Mouse (Mus musculus) CH12.LX (cell line): ENCODE data around the gene Slc48a1. TPM values are rescaled to one million over a fixed set of nuclear protein-coding genes. Genes with fewer than 3 reads are reported as not detected.
A peak's percentile ranks its signal among the peaks of the same experiment; 100 is the strongest.

Experiments used
- DNase-seq: peaks from one replicate; pipeline ENCODE4 v3.0.0-alpha.2; 2013; ENCODE audit errors: extremely low read depth
- H3K27ac ChIP-seq: 2 replicates; pipeline ENCODE4 v1.5.1; 2012; ENCODE audit warnings: low read depth, mild to moderate bottlenecking, control low read depth, moderate library complexity; ENCODE audit not compliant: insufficient read depth
- H3K27me3 ChIP-seq: replicated peaks from 2 replicates; pipeline ENCODE3; 2012; ENCODE audit warnings: inconsistent platforms
- H3K36me3 ChIP-seq, 2 experiments: replicated peaks in 1 of 2; 2 replicates each; pipeline versions ENCODE3 to v1.6.1; 2012; ENCODE audit warnings: inconsistent platforms in 1 of 2, low read length in 1 of 2, mild to moderate bottlenecking in 1 of 2, mixed read lengths in 1 of 2, moderate library complexity in 1 of 2; ENCODE audit not compliant: control insufficient read depth in 1 of 2, insufficient read depth in 1 of 2
- H3K4me1 ChIP-seq, 2 experiments: 2 replicates each; pipeline ENCODE4 v1.6.1; 2012; ENCODE audit warnings: inconsistent platforms in 1 of 2, moderate library complexity in 1 of 2; ENCODE audit not compliant: insufficient read depth in 2 of 2, control insufficient read depth in 1 of 2
- H3K4me2 ChIP-seq: 2 replicates; pipeline ENCODE4 v1.6.1; 2012; ENCODE audit warnings: low read depth, mild to moderate bottlenecking, control low read depth; ENCODE audit not compliant: poor library complexity, insufficient read depth, severe bottlenecking
- H3K4me3 ChIP-seq, 3 experiments: fragments of 150-350 bp in 1 of 3; sonication (generic) in 1 of 3; replicated peaks in 1 of 3; 2 replicates each; pipeline versions ENCODE3 to v1.5.1; 2011 to 2012; ENCODE audit warnings: low read depth in 2 of 3, low read length in 2 of 3, mild to moderate bottlenecking in 2 of 3, moderate library complexity in 2 of 3, control low read depth in 1 of 3, improper control_type of control experiment in 1 of 3, inconsistent platforms in 1 of 3, mixed read lengths in 1 of 3; ENCODE audit not compliant: poor library complexity in 1 of 3
- H3K79me2 ChIP-seq: replicated peaks from 2 replicates; pipeline ENCODE4 v1.6.1; 2012; ENCODE audit warnings: mild to moderate bottlenecking, moderate library complexity; ENCODE audit not compliant: control insufficient read depth, poor library complexity, insufficient read depth, severe bottlenecking; ENCODE audit errors: extremely low read depth
- H3K9ac ChIP-seq: 2 replicates; pipeline ENCODE4 v1.6.1; 2012; ENCODE audit warnings: low read depth, mild to moderate bottlenecking, control low read depth, moderate library complexity; ENCODE audit not compliant: insufficient read depth
- H3K9me3 ChIP-seq: replicated peaks from 2 replicates; pipeline ENCODE3; 2012; ENCODE audit warnings: low read length, inconsistent platforms, mixed read lengths
- CHD2 ChIP-seq: IDR thresholded peaks from 2 replicates; pipeline ENCODE4 v1.6.1; 2011; ENCODE audit warnings: low read length, improper control_type of control experiment
- CTCF ChIP-seq, 2 experiments: IDR thresholded peaks in 1 of 2; conservative IDR thresholded peaks in 1 of 2; 2 replicates each; pipeline ENCODE4 v1.5.1; 2011 to 2012; ENCODE audit warnings: low read depth in 2 of 2, low read length in 2 of 2, improper control_type of control experiment in 1 of 2, inconsistent platforms in 1 of 2, mild to moderate bottlenecking in 1 of 2, moderate library complexity in 1 of 2
- ELF1 ChIP-seq: IDR thresholded peaks from 2 replicates; pipeline ENCODE4 v1.6.1; 2014; ENCODE audit warnings: low read depth, mild to moderate bottlenecking, inconsistent platforms, low read length, improper control_type of control experiment
- ETS1 ChIP-seq: conservative IDR thresholded peaks from 2 replicates; pipeline ENCODE4 v1.6.1; 2012; ENCODE audit warnings: low read depth, mild to moderate bottlenecking, inconsistent platforms, low read length, improper control_type of control experiment, moderate library complexity
- HCFC1 ChIP-seq: IDR thresholded peaks from 2 replicates; pipeline ENCODE4 v1.6.1; 2012; ENCODE audit warnings: low read depth, mild to moderate bottlenecking, inconsistent platforms, low read length, improper control_type of control experiment
- IRF4 ChIP-seq: IDR thresholded peaks from 2 replicates; pipeline ENCODE4 v1.6.1; 2014; ENCODE audit warnings: low read depth, mild to moderate bottlenecking, inconsistent platforms, low read length, improper control_type of control experiment
- MAFK ChIP-seq: IDR thresholded peaks from 2 replicates; pipeline ENCODE4 v1.6.1; 2011; ENCODE audit warnings: low read length, improper control_type of control experiment; ENCODE audit not compliant: insufficient replicate concordance
- MAZ ChIP-seq: IDR thresholded peaks from 2 replicates; pipeline ENCODE4 v1.6.1; 2012; ENCODE audit warnings: low read depth, mild to moderate bottlenecking, inconsistent platforms, low read length, improper control_type of control experiment, moderate library complexity
- NELFE ChIP-seq: IDR thresholded peaks from 2 replicates; pipeline ENCODE4 v1.6.1; 2011; ENCODE audit warnings: low read depth, low read length, improper control_type of control experiment
- NRF1 ChIP-seq: IDR thresholded peaks from 2 replicates; pipeline ENCODE4 v1.6.1; 2014; ENCODE audit warnings: low read depth, mild to moderate bottlenecking, inconsistent platforms, low read length, improper control_type of control experiment, moderate library complexity
- SMC3 ChIP-seq: IDR thresholded peaks from 2 replicates; pipeline ENCODE4 v1.6.1; 2011; ENCODE audit warnings: low read depth, low read length, improper control_type of control experiment
- USF1 ChIP-seq: IDR thresholded peaks from 2 replicates; pipeline ENCODE4 v1.6.1; 2014; ENCODE audit warnings: low read depth, mild to moderate bottlenecking, inconsistent platforms, low read length, improper control_type of control experiment
- ZMIZ1 ChIP-seq: IDR thresholded peaks from 2 replicates; pipeline ENCODE4 v1.6.1; 2012; ENCODE audit warnings: low read depth, mild to moderate bottlenecking, inconsistent platforms, low read length, improper control_type of control experiment
- dilution Hi-C: fragments of 300-500 bp; cut with MboI; formaldehyde crosslinking; loops from 2 replicates; pipeline ENCODE4 v1.14.3; 2020; ENCODE audit warnings: low sequenced_read_pairs; ENCODE audit not compliant: extremely low pct_unique_long_range_greater_than_20kb, extremely low pct_ligation_motif_present
- in situ Hi-C: fragments of 300-500 bp; cut with MboI; formaldehyde crosslinking; loops from 3 replicates; pipeline ENCODE4 v1.14.3; 2019; ENCODE audit warnings: low sequenced_read_pairs, low pct_ligation_motif_present, low pct_unique_long_range_greater_than_20kb, mixed read lengths
- polyA plus RNA-seq: library from polyadenylated mRNA; unstranded; fragments of >175 nt; gene quantifications from 2 replicates; pipeline ENCODE4 v1.2.1, GENCODE M21; 2012; ENCODE audit warnings: low read depth; ENCODE audit not compliant: insufficient read length
- total RNA-seq, 2 experiments: library from RNA; depleted of rRNA; stranded (reverse); fragments of 300-350 nt in 1 of 2; fragments of >200 nt in 1 of 2; gene quantifications; 2 replicates each; pipeline ENCODE4 v1.2.3; 2012 to 2014

The Slc48a1 gene
- total and polyA plus RNA-seq, 3 experiments: 23.2 to 56.0 (median 39.4) TPM

DNA sequence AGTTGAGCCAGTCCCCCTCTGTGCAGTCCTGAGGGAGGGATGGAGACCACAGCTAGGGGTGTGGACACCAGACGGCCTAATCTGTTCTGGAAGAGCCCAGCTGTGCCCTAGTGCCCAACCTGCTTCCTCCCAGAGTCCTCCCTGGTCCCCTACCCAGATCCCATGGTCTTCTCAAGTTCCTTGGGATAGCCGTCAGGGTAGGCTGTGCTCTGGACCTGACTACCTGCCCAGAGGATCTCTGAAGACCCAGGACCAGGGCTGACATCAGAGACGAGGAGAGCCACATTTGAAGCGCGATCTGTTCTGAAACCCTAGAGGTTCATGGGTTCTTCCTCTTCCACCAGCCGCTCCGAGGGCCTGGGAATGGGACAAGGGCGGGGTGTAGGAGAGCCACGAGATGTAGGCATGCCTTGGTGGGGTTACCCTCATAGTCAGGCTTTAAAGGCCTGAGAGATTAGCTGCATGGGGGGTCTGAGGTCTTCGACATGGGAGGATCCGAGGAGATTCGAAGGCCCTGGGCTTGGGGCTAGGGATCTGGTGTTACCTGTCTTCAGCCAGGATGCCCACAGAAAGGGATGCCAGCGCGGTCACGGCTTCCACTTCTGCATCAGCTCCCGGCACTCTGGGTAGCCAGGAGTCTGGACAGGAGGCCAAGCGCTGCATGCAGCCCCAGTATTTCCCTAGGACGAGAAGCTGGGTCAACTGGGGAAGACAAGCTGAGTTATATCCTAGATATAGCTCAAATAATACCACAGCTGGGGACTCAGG is 15.2 kb downstream of the Slc48a1 start:
- Histone ChIP-seq H3K9ac (no peak overlapping the region), H3K79me2 (no peaks in the 10 kb centered on the region), H3K4me1 (peaks cover 5 to 14% of the 10 kb centered on the region in 2 experiments), H3K27ac (no peak overlapping the region), H3K9me3 (peaks cover 4% of the 10 kb centered on the region), H3K4me3 (no peak overlapping the region), H3K36me3 (peaks cover 84 to 98% of the 10 kb centered on the region in 2 experiments), H3K27me3 (no peaks in the 10 kb centered on the region), H3K4me2 (no peak overlapping the region)
- DNase-seq: no peak
- TF ChIP-seq IRF4: no peak
- TF ChIP-seq NRF1: no peak
- in situ Hi-C loops: loop anchor here (5.0 kb wide), 1 partner anchor 54 kb away; no protein-coding TSS in a partner anchor
- dilution Hi-C loops: loop anchor here (25.0 kb wide), 1 partner anchor 169 kb away; the partner anchor contains the start of gene Tmem106c

DNA sequence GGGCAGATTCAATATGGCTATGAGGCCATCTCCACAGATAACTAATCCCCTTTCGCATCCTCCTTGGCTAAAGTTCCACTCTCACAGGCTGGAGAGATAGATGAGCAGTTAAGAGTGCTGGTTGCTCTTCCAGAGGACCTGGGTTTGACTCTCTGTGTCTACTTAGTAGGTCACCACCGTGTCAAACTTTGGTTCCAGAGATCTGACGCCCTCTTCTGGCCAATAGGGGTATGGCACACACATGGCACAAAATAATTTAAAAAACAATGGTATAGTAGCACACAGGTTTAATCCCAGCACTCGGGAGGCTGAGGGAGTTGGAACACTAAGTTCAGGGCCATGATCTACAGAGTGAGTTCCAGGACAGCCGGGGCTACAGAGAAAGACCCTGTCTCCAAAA is 15.9 kb downstream of the Slc48a1 start:
- no peaks in the 10 kb centered on the region for H3K27me3 ChIP-seq
- peaks cover 90 to 99% of the 10 kb centered on the region in 2 experiments for H3K36me3 ChIP-seq
- no peaks in the 10 kb centered on the region for H3K79me2 ChIP-seq
- in situ Hi-C loops: loop anchor here (5.0 kb wide), 1 partner anchor 53 kb away; no protein-coding TSS in a partner anchor
- H3K27ac ChIP-seq: no peak overlapping the region
- DNase-seq: no peak
- H3K9ac ChIP-seq: no peak overlapping the region
- no peak overlapping the region for H3K4me2 ChIP-seq
- dilution Hi-C loops: loop anchor here (25.0 kb wide), 1 partner anchor 168 kb away; the partner anchor contains the start of gene Tmem106c
- peaks cover 5 to 7% of the 10 kb centered on the region in 2 experiments for H3K4me1 ChIP-seq
- H3K9me3 ChIP-seq: peaks cover 4% of the 10 kb centered on the region
- TF ChIP-seq MAFK (no peak), NRF1 (no peak), NELFE (no peak), MAZ (no peak), HCFC1 (no peak), CTCF (conservative IDR thresholded peaks at IDR 0.05 in 1 of 2, IDR thresholded peaks at IDR 0.05 in 1 of 2; ENCODE audit: low read depth in 2 of 2, low read length in 2 of 2) (peak; percentile 54 to 88), ELF1 (no peak), ETS1 (no peak), ZMIZ1 (no peak), SMC3 (peak; percentile 28), CHD2 (no peak), USF1 (no peak)
- H3K4me3 ChIP-seq: no peak overlapping the region
